Mouse (Mus musculus) midbrain, embryonic 11.5 days (tissue): ENCODE results near the gene Rpp14. TPM values are rescaled to one million over a fixed set of nuclear protein-coding genes. Genes with fewer than 3 reads are reported as not detected.

Experiments used
- ATAC-seq: fragments of 200-750 bp; cut with Nextera tagmentation; 2 replicates; pipeline ENCODE4 v1.8.0; 2017; ENCODE audit warnings: moderate TSS enrichment, moderate library complexity; ENCODE audit not compliant: low FRiP score
- DNase-seq: peaks from one replicate; pipeline ENCODE4 v3.0.0; 2015; ENCODE audit warnings: low spot score; ENCODE audit errors: missing footprints
- H3K27ac ChIP-seq: fragments of 300-500 bp; sonication (generic); 2 replicates; pipeline ENCODE4 v1.5.1; 2014; ENCODE audit warnings: low read depth, low read length
- H3K27me3 ChIP-seq: fragments of 300-500 bp; sonication (generic); 2 replicates; pipeline ENCODE4 v1.6.1; 2014; ENCODE audit warnings: mild to moderate bottlenecking, low read length, moderate library complexity, mixed read lengths; ENCODE audit not compliant: control insufficient read depth, insufficient read depth
- H3K36me3 ChIP-seq: fragments of 300-500 bp; sonication (generic); 2 replicates; pipeline ENCODE4 v1.6.1; 2014; ENCODE audit warnings: mild to moderate bottlenecking, low read length, moderate library complexity, mixed read lengths; ENCODE audit not compliant: control insufficient read depth, insufficient read depth
- H3K4me1 ChIP-seq: fragments of 300-500 bp; sonication (generic); 2 replicates; pipeline ENCODE4 v1.6.1; 2014; ENCODE audit warnings: low read length; ENCODE audit not compliant: control insufficient read depth, insufficient read depth
- H3K4me2 ChIP-seq: fragments of 300-500 bp; sonication (generic); 2 replicates; pipeline ENCODE4 v1.6.1; 2014; ENCODE audit warnings: mild to moderate bottlenecking, moderate library complexity
- H3K4me3 ChIP-seq: fragments of 300-500 bp; sonication (generic); 2 replicates; pipeline ENCODE4 v1.5.1; 2014; ENCODE audit warnings: low read depth, low read length
- H3K9ac ChIP-seq: fragments of 300-500 bp; sonication (generic); 2 replicates; pipeline ENCODE4 v1.6.1; 2014; ENCODE audit warnings: low read length
- H3K9me3 ChIP-seq: fragments of 300-500 bp; sonication (generic); 2 replicates; pipeline ENCODE4 v1.6.1; 2016; ENCODE audit warnings: low read length; ENCODE audit not compliant: control insufficient read depth
- WGBS: fragments of 180-500 bp; shearing (Covaris S2); extraction: QIAGEN DNeasy Blood & Tissue Kit; methylation state at CpG from one replicate; pipeline ENCODE4 v1.1.7; 2014; 5-methylcytosine and 5-hydroxymethylcytosine counted together
- polyA plus RNA-seq: library from polyadenylated mRNA; unstranded; fragments of >200 nt; fragmentation: Nextera tagmentation; extraction: Ambion mirVana; gene quantifications from 2 replicates; pipeline ENCODE4 v1.2.1, GENCODE M21; 2014

The Rpp14 gene
- polyA plus RNA-seq, 1 experiment from 2014 or later = 56.5 TPM

- WGBS = 82% methylated on average over 8 of the region's 8 CpGs
- Histone ChIP-seq H3K9ac (no peak overlapping the region), H3K4me3 (no peak overlapping the region), H3K27me3 (no peaks in the 10 kb centered on the region), H3K4me2 (no peak overlapping the region), H3K27ac (no peak overlapping the region), H3K9me3 (no peaks in the 10 kb centered on the region), H3K36me3 (no peaks in the 10 kb centered on the region), H3K4me1 (peaks cover 3% of the 10 kb centered on the region; the same call in 1 of the 2 replicates)
- DNase-seq = no peak
- ATAC-seq = no peak
Measured at GRCm38 (mm10) chr14:8101886-8102285, 21.7 kb downstream of the Rpp14 start.

GRCm38 (mm10) chr14:8102676-8103075 is 22.5 kb downstream of the Rpp14 start:
- no peaks in the 10 kb centered on the region for H3K27me3 ChIP-seq
- 84% methylated on average over 12 of the region's 12 CpGs for WGBS
- no peak overlapping the region for H3K27ac ChIP-seq
- H3K36me3 ChIP-seq = no peaks in the 10 kb centered on the region
- no peak overlapping the region for H3K9ac ChIP-seq
- no peaks in the 10 kb centered on the region for H3K9me3 ChIP-seq
- peaks cover 1% of the 10 kb centered on the region; the same call in 1 of the 2 replicates for H3K4me1 ChIP-seq
- DNase-seq (no peak), ATAC-seq (no peak)
- no peak overlapping the region for H3K4me3 ChIP-seq
- no peak overlapping the region for H3K4me2 ChIP-seq

GRCm38 (mm10) chr14:8108047-8108446 is 27.9 kb downstream of the Rpp14 start:
- DNase-seq (no peak), ATAC-seq (no peak)
- H3K4me3 ChIP-seq = no peak overlapping the region
- H3K9ac ChIP-seq = no peak overlapping the region
- no peaks in the 10 kb centered on the region for H3K9me3 ChIP-seq
- H3K4me2 ChIP-seq = no peak overlapping the region
- no peaks in the 10 kb centered on the region for H3K27me3 ChIP-seq
- H3K4me1 ChIP-seq = no peaks in the 10 kb centered on the region
- no peaks in the 10 kb centered on the region for H3K36me3 ChIP-seq
- 86% methylated on average over 4 of the region's 4 CpGs for WGBS
- no peak overlapping the region for H3K27ac ChIP-seq

GRCm38 (mm10) chr14:8108976-8109375 is 28.8 kb downstream of the Rpp14 start:
- no peak for DNase-seq
- no peaks in the 10 kb centered on the region for H3K27me3 ChIP-seq
- no peaks in the 10 kb centered on the region for H3K9me3 ChIP-seq
- no peak overlapping the region for H3K4me2 ChIP-seq
- H3K27ac ChIP-seq = no peak overlapping the region
- no peak for ATAC-seq
- no peak overlapping the region for H3K4me3 ChIP-seq
- no peaks in the 10 kb centered on the region for H3K4me1 ChIP-seq
- no peaks in the 10 kb centered on the region for H3K36me3 ChIP-seq
- H3K9ac ChIP-seq = no peak overlapping the region
- WGBS = 100% methylated on average over 1 of the region's 1 CpGs

- H3K36me3 ChIP-seq = no peaks in the 10 kb centered on the region
- no peak overlapping the region for H3K4me2 ChIP-seq
- H3K9ac ChIP-seq = no peak overlapping the region
- DNase-seq (no peak), ATAC-seq (no peak)
- H3K27me3 ChIP-seq = no peaks in the 10 kb centered on the region
- no peak overlapping the region for H3K27ac ChIP-seq
- H3K4me1 ChIP-seq = no peaks in the 10 kb centered on the region
- H3K9me3 ChIP-seq = no peaks in the 10 kb centered on the region
- H3K4me3 ChIP-seq = no peak overlapping the region
- WGBS = 85% methylated on average over 6 of the region's 6 CpGs
Measured at GRCm38 (mm10) chr14:8111545-8111944, 31.4 kb downstream of the Rpp14 start.

GRCm38 (mm10) chr14:8112036-8112435 is 31.9 kb downstream of the Rpp14 start:
- DNase-seq (no peak), ATAC-seq (no peak)
- H3K4me1 ChIP-seq = no peaks in the 10 kb centered on the region
- no peak overlapping the region for H3K27ac ChIP-seq
- no peaks in the 10 kb centered on the region for H3K9me3 ChIP-seq
- no peak overlapping the region for H3K4me2 ChIP-seq
- no peak overlapping the region for H3K4me3 ChIP-seq
- no peaks in the 10 kb centered on the region for H3K27me3 ChIP-seq
- 90% methylated on average over 8 of the region's 8 CpGs for WGBS
- H3K9ac ChIP-seq = no peak overlapping the region
- no peaks in the 10 kb centered on the region for H3K36me3 ChIP-seq

- Histone ChIP-seq H3K36me3 (no peaks in the 10 kb centered on the region), H3K4me2 (no peak overlapping the region), H3K27me3 (no peaks in the 10 kb centered on the region), H3K9ac (no peak overlapping the region), H3K4me3 (no peak overlapping the region), H3K27ac (no peak overlapping the region), H3K4me1 (no peaks in the 10 kb centered on the region), H3K9me3 (no peaks in the 10 kb centered on the region)
- DNase-seq (no peak), ATAC-seq (no peak)
- WGBS = 89% methylated on average over 2 of the region's 2 CpGs
Measured at GRCm38 (mm10) chr14:8113616-8114015, 33.4 kb downstream of the Rpp14 start.

- no peak overlapping the region for H3K4me2 ChIP-seq
- no peaks in the 10 kb centered on the region for H3K9me3 ChIP-seq
- no peaks in the 10 kb centered on the region for H3K27me3 ChIP-seq
- DNase-seq = no peak
- H3K4me1 ChIP-seq = no peaks in the 10 kb centered on the region
- 71% methylated on average over 3 of the region's 3 CpGs for WGBS
- no peak overlapping the region for H3K27ac ChIP-seq
- H3K9ac ChIP-seq = no peak overlapping the region
- no peak for ATAC-seq
- no peak overlapping the region for H3K4me3 ChIP-seq
- H3K36me3 ChIP-seq = no peaks in the 10 kb centered on the region
Measured at GRCm38 (mm10) chr14:8114306-8114705, 34.1 kb downstream of the Rpp14 start.

GRCm38 (mm10) chr14:8114756-8115155 is 34.6 kb downstream of the Rpp14 start:
- Histone ChIP-seq H3K27ac (no peak overlapping the region), H3K4me3 (no peak overlapping the region), H3K4me2 (no peak overlapping the region), H3K4me1 (no peaks in the 10 kb centered on the region), H3K27me3 (no peaks in the 10 kb centered on the region), H3K9ac (no peak overlapping the region), H3K9me3 (no peaks in the 10 kb centered on the region), H3K36me3 (no peaks in the 10 kb centered on the region)
- 88% methylated on average over 1 of the region's 1 CpGs for WGBS
- ATAC-seq (no peak), DNase-seq (no peak)

GRCm38 (mm10) chr14:8115772-8116171 is 35.6 kb downstream of the Rpp14 start:
- Histone ChIP-seq H3K4me2 (no peak overlapping the region), H3K27ac (no peak overlapping the region), H3K36me3 (no peaks in the 10 kb centered on the region), H3K4me3 (no peak overlapping the region), H3K27me3 (no peaks in the 10 kb centered on the region), H3K9ac (no peak overlapping the region), H3K9me3 (no peaks in the 10 kb centered on the region), H3K4me1 (no peaks in the 10 kb centered on the region)
- 86% methylated on average over 4 of the region's 4 CpGs for WGBS
- DNase-seq (no peak), ATAC-seq (no peak)
